Mouse (Mus musculus) cortical plate, adult 2 months (tissue): ENCODE results near the gene Crip1.

Experiments used
- CTCF ChIP-seq: fragments of 200-500 bp; IDR thresholded peaks from 2 replicates; pipeline ENCODE4 v1.5.1; 2011; ENCODE audit warnings: mild to moderate bottlenecking, control low read depth, low read length; ENCODE audit not compliant: insufficient read depth; ENCODE audit errors: extremely low read depth
- POLR2A ChIP-seq: fragments of 200-500 bp; IDR thresholded peaks from 2 replicates; pipeline ENCODE4 v1.6.1; 2011; ENCODE audit warnings: mild to moderate bottlenecking, low read length, control low read depth; ENCODE audit not compliant: insufficient read depth; ENCODE audit errors: extremely low read depth

DNA sequence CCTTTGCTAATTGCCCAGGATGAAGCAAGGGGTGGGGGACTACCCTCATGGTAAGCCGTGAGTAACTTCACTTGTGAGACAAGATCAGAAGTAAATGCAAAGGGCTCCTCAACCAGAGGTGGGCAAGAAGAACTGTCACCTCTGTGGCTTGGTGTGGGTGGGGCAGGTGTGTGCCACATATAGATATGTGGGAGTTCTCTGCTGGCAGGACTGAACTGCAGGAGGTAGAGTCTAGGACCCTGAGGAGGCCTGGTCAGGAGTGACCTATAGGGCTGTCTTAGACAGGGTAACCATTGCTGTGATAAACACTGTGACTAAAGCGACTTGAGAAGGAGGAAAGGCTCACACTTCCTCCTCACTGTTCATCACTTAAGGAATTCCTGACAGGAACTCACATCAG is 47.3 kb downstream of the Crip1 start:
- TF ChIP-seq POLR2A (no peak), CTCF (no peak)
